Mouse (Mus musculus) activated CD4-positive, CD25-positive, alpha-beta regulatory T cell (primary cell): ENCODE measurements around the gene Zfp97. TPM values are rescaled to one million over a fixed set of nuclear protein-coding genes. Genes with fewer than 3 reads are reported as not detected.

Source experiments
- polyA plus RNA-seq, 2 experiments: library from polyadenylated mRNA; unstranded; fragments of 100-300 nt; shearing (Covaris generic); gene quantifications; one replicate each; pipeline ENCODE4 v1.2.1; 2017

Zfp97 gene
- 10 to 100 TPM in 1 of 2 experiments, 1 to 10 TPM in 1; 9.9 to 12.1 TPM for polyA plus RNA-seq

DNA sequence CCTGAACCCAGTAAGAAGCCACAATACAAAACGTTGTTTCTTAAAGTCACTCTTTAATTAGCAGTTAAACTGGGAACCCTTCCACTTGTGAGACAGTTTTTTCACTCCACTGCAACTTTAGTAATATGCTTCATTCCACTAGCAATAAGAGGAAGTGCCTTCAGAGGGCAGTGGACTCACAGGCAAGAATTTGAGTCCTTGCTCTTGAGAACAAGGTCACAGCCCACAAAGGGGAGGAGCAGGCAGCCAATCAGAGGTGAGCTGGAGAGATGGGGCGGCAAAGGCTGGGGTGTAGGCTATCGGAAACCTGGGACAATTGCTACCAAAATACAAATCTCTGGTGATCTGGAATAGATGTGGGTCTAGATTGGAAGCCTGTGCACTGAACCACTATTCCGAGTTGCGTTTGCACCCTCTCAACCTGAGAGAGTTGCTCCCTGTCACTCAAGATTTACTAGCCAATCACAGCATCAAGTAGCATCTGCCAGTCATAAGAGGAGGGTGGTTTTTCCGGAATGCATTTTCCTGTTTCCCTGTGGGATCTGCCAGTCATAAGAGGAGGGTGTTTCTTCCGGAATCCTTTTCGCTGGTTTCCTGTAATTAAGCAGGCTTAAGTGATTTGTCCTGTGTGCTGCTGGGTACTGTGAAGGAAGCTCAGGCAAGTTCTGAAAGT, at the start of gene Zfp97:
Zfp97 (plus strand) TSS at position 586 of the 673 bp plus-strand sequence.

Other genes with a start within 250 kb of the Zfp97 start
- under 1 TPM; 0.41 to 0.54 TPM for gene Zfp960, start 57.3 kb upstream of the Zfp97 start, polyA plus RNA-seq